Mouse (Mus musculus) liver, embryonic 14.5 days (tissue): ENCODE results near the gene Trir.

ENCODE experiments used
- CTCF ChIP-seq: IDR thresholded peaks from 2 replicates; pipeline ENCODE4 v1.5.1; 2016; ENCODE audit warnings: antibody characterized with exemption, low read depth, control low read depth
- EP300 ChIP-seq: IDR thresholded peaks from 2 replicates; pipeline ENCODE4 v1.6.1; 2016; ENCODE audit warnings: antibody characterized with exemption, low read depth

- 0 out of 2 replicates have a peak, but pooled peaks have one; percentile 16 for TF ChIP-seq CTCF
- no peak for TF ChIP-seq EP300
Observed at GRCm38 (mm10) chr8:85017209-85017608, 9.4 kb upstream of the Trir start.
